Mouse (Mus musculus) stomach, postnatal 0 days (tissue): ENCODE data around the gene Gm44805.

Experiments used
- CTCF ChIP-seq: IDR thresholded peaks from 2 replicates; pipeline ENCODE4 v1.5.1; 2016; ENCODE audit warnings: antibody characterized with exemption, low read depth, mild to moderate bottlenecking, moderate library complexity
- EP300 ChIP-seq: optimal IDR thresholded peaks from 2 replicates; pipeline ENCODE3; 2016; ENCODE audit warnings: antibody characterized with exemption

DNA sequence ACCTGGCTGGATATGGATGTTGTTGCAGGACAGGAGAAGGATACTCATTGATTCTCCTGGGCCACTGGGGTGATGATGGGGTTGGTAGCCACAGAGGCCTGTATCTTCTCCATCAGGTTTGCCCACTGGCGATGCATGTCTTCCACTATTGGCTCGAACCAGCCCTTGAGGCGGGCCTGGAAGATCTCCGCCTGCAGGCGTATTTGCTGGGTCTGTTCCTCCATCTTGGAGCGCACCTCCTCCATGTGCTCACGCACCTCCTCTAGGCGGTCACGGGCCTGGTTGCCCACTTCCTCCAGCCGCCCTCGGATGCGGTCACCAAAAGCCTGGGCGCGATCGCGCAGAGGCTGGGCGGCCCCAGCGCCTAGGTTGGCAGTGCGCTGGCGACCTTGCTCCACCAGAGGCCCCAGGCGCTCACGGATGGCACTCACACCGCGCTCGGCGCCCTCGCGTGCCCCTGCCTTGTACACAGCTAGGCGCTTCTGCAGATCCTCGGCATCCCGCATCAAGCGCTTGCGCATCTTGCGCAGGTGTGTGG is 15.2 kb upstream of the Gm44805 start:
- no peak for TF ChIP-seq CTCF
- TF ChIP-seq EP300: no peak
